Mouse (Mus musculus) MEL (cell line): ENCODE data around the gene Ccl26. TPM values are rescaled to one million over a fixed set of nuclear protein-coding genes. Genes with fewer than 3 reads are reported as not detected.

Source experiments
- DNase-seq: peaks from one replicate; pipeline ENCODE4 v3.0.0; 2011; ENCODE audit warnings: low read depth, low spot score
- H3K27ac ChIP-seq: 2 replicates; pipeline ENCODE4 v1.5.1; 2012; ENCODE audit warnings: low read depth, mild to moderate bottlenecking, control low read depth, low read length, moderate library complexity; ENCODE audit not compliant: control insufficient read depth
- H3K27me3 ChIP-seq, 2 experiments: fragments of 150-350 bp in 1 of 2; sonication (generic) in 1 of 2; 2 replicates each; pipeline ENCODE4 v1.6.1; 2012; ENCODE audit warnings: low read length in 2 of 2, mild to moderate bottlenecking in 2 of 2, improper control_type of control experiment in 1 of 2, moderate library complexity in 1 of 2; ENCODE audit not compliant: insufficient read depth in 2 of 2, control insufficient read depth in 1 of 2
- H3K36me3 ChIP-seq, 2 experiments: 2 replicates each; pipeline ENCODE4 v1.6.1; 2012 to 2014; ENCODE audit warnings: low read length in 2 of 2, improper control_type of control experiment in 1 of 2, inconsistent platforms in 1 of 2, mild to moderate bottlenecking in 1 of 2; ENCODE audit not compliant: insufficient read depth in 2 of 2, control insufficient read depth in 1 of 2
- H3K4me1 ChIP-seq, 2 experiments: fragments of 150-350 bp in 1 of 2; sonication (generic) in 1 of 2; 2 replicates each; pipeline ENCODE4 v1.6.1; 2012; ENCODE audit warnings: low read length in 2 of 2, improper control_type of control experiment in 1 of 2, mild to moderate bottlenecking in 1 of 2; ENCODE audit not compliant: insufficient read depth in 2 of 2, control insufficient read depth in 1 of 2
- H3K4me3 ChIP-seq, 2 experiments: fragments of 150-350 bp in 1 of 2; sonication (generic) in 1 of 2; 2 replicates each; pipeline ENCODE4 v1.5.1; 2012; ENCODE audit warnings: low read depth in 2 of 2, low read length in 2 of 2, mild to moderate bottlenecking in 2 of 2, moderate library complexity in 2 of 2, control low read depth in 1 of 2, improper control_type of control experiment in 1 of 2; ENCODE audit not compliant: control insufficient read depth in 1 of 2, insufficient read depth in 1 of 2
- H3K79me2 ChIP-seq: 2 replicates; pipeline ENCODE4 v1.6.1; 2012; ENCODE audit warnings: mild to moderate bottlenecking, low read length, moderate library complexity; ENCODE audit not compliant: control insufficient read depth, poor library complexity, insufficient read depth
- H3K9ac ChIP-seq: 2 replicates; pipeline ENCODE4 v1.6.1; 2012; ENCODE audit warnings: low read depth, mild to moderate bottlenecking, control low read depth, low read length, moderate library complexity; ENCODE audit not compliant: control insufficient read depth, poor library complexity, severe bottlenecking
- H3K9me3 ChIP-seq: fragments of 150-350 bp; sonication (generic); replicated peaks from 2 replicates; pipeline ENCODE4 v1.6.1; 2012; ENCODE audit warnings: mild to moderate bottlenecking, low read length, improper control_type of control experiment, moderate library complexity; ENCODE audit not compliant: insufficient read depth
- BHLHE40 ChIP-seq: IDR thresholded peaks from 2 replicates; pipeline ENCODE4 v1.6.1; 2012; ENCODE audit warnings: low read depth, mild to moderate bottlenecking, inconsistent platforms, low read length, improper control_type of control experiment, borderline replicate concordance
- CHD1 ChIP-seq: IDR thresholded peaks from 2 replicates; pipeline ENCODE4 v1.6.1; 2012; ENCODE audit warnings: low read depth, mild to moderate bottlenecking, inconsistent platforms, low read length, improper control_type of control experiment
- CHD2 ChIP-seq: IDR thresholded peaks from 2 replicates; pipeline ENCODE4 v1.6.1; 2011; ENCODE audit warnings: low read length, improper control_type of control experiment
- E2F4 ChIP-seq: IDR thresholded peaks from 2 replicates; pipeline ENCODE4 v1.6.1; 2011; ENCODE audit warnings: low read depth, low read length, improper control_type of control experiment, borderline replicate concordance
- ELF1 ChIP-seq: IDR thresholded peaks from 2 replicates; pipeline ENCODE4 v1.6.1; 2014; ENCODE audit warnings: low read depth, mild to moderate bottlenecking, inconsistent platforms, low read length, improper control_type of control experiment, moderate library complexity
- EP300 ChIP-seq, 2 experiments: IDR thresholded peaks; 2 replicates each; pipeline ENCODE4 v1.6.1; 2011; ENCODE audit warnings: improper control_type of control experiment in 2 of 2, low read length in 2 of 2, low read depth in 1 of 2, mild to moderate bottlenecking in 1 of 2
- ETS1 ChIP-seq: IDR thresholded peaks from 2 replicates; pipeline ENCODE4 v1.6.1; 2012; ENCODE audit warnings: low read depth, mild to moderate bottlenecking, inconsistent platforms, low read length, improper control_type of control experiment, moderate library complexity
- KAT2A ChIP-seq: conservative IDR thresholded peaks from 2 replicates; pipeline ENCODE4 v1.6.1; 2012; ENCODE audit warnings: low read depth, low read length, improper control_type of control experiment, inconsistent platforms
- MAFK ChIP-seq: IDR thresholded peaks from 2 replicates; pipeline ENCODE4 v1.6.1; 2011; ENCODE audit warnings: low read depth, mild to moderate bottlenecking, low read length, improper control_type of control experiment, borderline replicate concordance
- MAX ChIP-seq: IDR thresholded peaks from 2 replicates; pipeline ENCODE4 v1.6.1; 2011; ENCODE audit warnings: low read length, improper control_type of control experiment
- MAZ ChIP-seq: IDR thresholded peaks from 2 replicates; pipeline ENCODE4 v1.6.1; 2012; ENCODE audit warnings: low read depth, mild to moderate bottlenecking, inconsistent platforms, low read length, improper control_type of control experiment
- MXI1 ChIP-seq: IDR thresholded peaks from 2 replicates; pipeline ENCODE4 v1.6.1; 2011; ENCODE audit warnings: mild to moderate bottlenecking, low read depth, low read length, improper control_type of control experiment
- MYB ChIP-seq: IDR thresholded peaks from 2 replicates; pipeline ENCODE4 v1.6.1; 2011; ENCODE audit warnings: mild to moderate bottlenecking, low read depth, low read length, improper control_type of control experiment
- NELFE ChIP-seq: IDR thresholded peaks from 2 replicates; pipeline ENCODE4 v1.6.1; 2011; ENCODE audit warnings: low read depth, low read length, improper control_type of control experiment
- POLR2A ChIP-seq, 2 experiments: IDR thresholded peaks; 2 replicates each; pipeline ENCODE4 v1.6.1; 2011 to 2012; ENCODE audit warnings: low read length in 2 of 2, mild to moderate bottlenecking in 2 of 2, control low read depth in 1 of 2, improper control_type of control experiment in 1 of 2, low read depth in 1 of 2, moderate library complexity in 1 of 2; ENCODE audit not compliant: control insufficient read depth in 1 of 2, insufficient read depth in 1 of 2, poor library complexity in 1 of 2
- POLR2AphosphoS2 ChIP-seq: IDR thresholded peaks from 2 replicates; pipeline ENCODE4 v1.6.1; 2011; ENCODE audit warnings: low read length, improper control_type of control experiment
- POLR2AphosphoS5 ChIP-seq: IDR thresholded peaks from 2 replicates; pipeline ENCODE4 v1.6.1; 2012; ENCODE audit warnings: low read depth, borderline replicate concordance, mild to moderate bottlenecking, inconsistent platforms, low read length, moderate library complexity, mixed read lengths
- RCOR1 ChIP-seq: IDR thresholded peaks from 2 replicates; pipeline ENCODE4 v1.6.1; 2012; ENCODE audit warnings: low read depth, mild to moderate bottlenecking, inconsistent platforms, low read length, improper control_type of control experiment
- SIN3A ChIP-seq: IDR thresholded peaks from 2 replicates; pipeline ENCODE4 v1.6.1; 2012; ENCODE audit warnings: low read length, improper control_type of control experiment, inconsistent platforms
- SMC3 ChIP-seq: IDR thresholded peaks from 2 replicates; pipeline ENCODE4 v1.6.1; 2011; ENCODE audit warnings: low read depth, low read length, improper control_type of control experiment
- TAL1 ChIP-seq: IDR thresholded peaks from 2 replicates; pipeline ENCODE4 v1.6.1; 2012; ENCODE audit warnings: mild to moderate bottlenecking, inconsistent platforms, low read length, moderate library complexity, mixed read lengths
- TBP ChIP-seq: IDR thresholded peaks from 2 replicates; pipeline ENCODE4 v1.8.0; 2011; ENCODE audit warnings: low read depth, low read length, improper control_type of control experiment
- TCF12 ChIP-seq: IDR thresholded peaks from 2 replicates; pipeline ENCODE4 v1.6.1; 2014; ENCODE audit warnings: low read depth, mild to moderate bottlenecking, inconsistent platforms, low read length, improper control_type of control experiment, moderate library complexity
- USF2 ChIP-seq, 2 experiments: IDR thresholded peaks; 2 replicates each; pipeline ENCODE4 v1.6.1; 2011 to 2012; ENCODE audit warnings: improper control_type of control experiment in 2 of 2, low read length in 2 of 2, borderline replicate concordance in 1 of 2, inconsistent platforms in 1 of 2, low read depth in 1 of 2, mild to moderate bottlenecking in 1 of 2; ENCODE audit not compliant: insufficient read depth in 1 of 2
- ZC3H11A ChIP-seq: IDR thresholded peaks from 2 replicates; pipeline ENCODE4 v1.6.1; 2012; ENCODE audit warnings: low read depth, mild to moderate bottlenecking, inconsistent platforms, low read length, improper control_type of control experiment
- ZKSCAN1 ChIP-seq: IDR thresholded peaks from 2 replicates; pipeline ENCODE4 v1.6.1; 2012; ENCODE audit warnings: low read depth, mild to moderate bottlenecking, inconsistent platforms, low read length, improper control_type of control experiment, moderate library complexity
- ZMIZ1 ChIP-seq: IDR thresholded peaks from 2 replicates; pipeline ENCODE4 v1.6.1; 2012; ENCODE audit warnings: low read depth, mild to moderate bottlenecking, inconsistent platforms, low read length, improper control_type of control experiment, moderate library complexity
- polyA plus RNA-seq, 2 experiments: library from polyadenylated mRNA; stranded (reverse) in 1 of 2; unstranded in 1 of 2; fragments of >175 nt in 1 of 2; fragments of >200 nt in 1 of 2; gene quantifications; 2 replicates each; pipeline versions ENCODE4 v1.2.1 to v1.2.4; 2012; ENCODE audit warnings: low replicate concordance in 2 of 2, low read depth in 1 of 2; ENCODE audit not compliant: insufficient read length in 2 of 2, insufficient read depth in 1 of 2, missing spikeins in 1 of 2
- total RNA-seq: library from RNA; depleted of rRNA; stranded (reverse); fragments of 300-350 nt; gene quantifications from 2 replicates; pipeline ENCODE4 v1.2.3, GENCODE M21; 2012

The Ccl26 gene
- total and polyA plus RNA-seq, 3 experiments, result not detected

DNA sequence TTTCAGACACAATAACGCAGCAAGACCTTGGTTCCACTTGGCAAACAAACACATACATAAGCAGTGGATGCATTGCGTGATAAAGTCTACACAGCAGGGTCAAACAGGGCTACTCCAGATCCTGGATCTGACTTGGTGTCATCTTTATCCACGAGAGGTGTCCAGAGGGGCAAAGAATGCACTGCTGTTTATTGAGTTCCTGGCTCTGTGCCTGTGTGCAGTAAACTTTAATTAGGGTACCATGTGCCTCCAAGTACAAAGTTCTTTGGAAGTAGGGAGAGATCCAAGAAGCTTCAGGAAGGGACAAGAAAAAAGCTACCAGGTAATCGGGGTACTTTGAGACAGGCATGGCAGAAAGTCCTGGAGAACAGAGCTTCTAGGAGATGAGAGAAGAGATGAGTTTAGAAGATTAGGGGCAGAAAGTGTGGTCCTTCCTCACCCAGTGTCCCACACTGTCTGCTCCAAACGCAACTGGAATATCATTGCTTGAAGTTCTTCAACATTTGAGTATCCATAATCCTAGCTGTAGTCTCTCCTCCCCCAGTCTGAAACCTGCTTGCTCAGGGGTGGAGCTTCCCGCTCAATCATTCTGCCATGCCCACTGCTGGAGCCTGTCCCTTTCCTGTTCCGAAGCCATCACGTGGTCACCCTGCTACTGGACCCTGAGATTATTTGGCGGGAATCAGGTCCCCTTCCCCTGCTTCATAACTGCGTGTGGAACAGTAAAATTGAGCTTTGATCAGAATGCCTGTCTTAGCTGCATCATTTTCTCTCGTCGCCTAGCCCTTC is 26.8 kb upstream of the Ccl26 start:
- no peaks in the 10 kb centered on the region for H3K79me2 ChIP-seq

GRCm38 (mm10) chr5:135587764-135588163 is 24.4 kb upstream of the Ccl26 start:
- TF ChIP-seq USF2 (IDR thresholded peaks at IDR 0.05; ENCODE audit: borderline replicate concordance in 1 of 2, insufficient read depth in 1 of 2, low read depth in 1 of 2, low read length in 2 of 2) (no peak), ZKSCAN1 (no peak), ELF1 (no peak), ZC3H11A (no peak), CHD2 (no peak), TBP (no peak), EP300 (IDR thresholded peaks at IDR 0.05; ENCODE audit: low read depth in 1 of 2, low read length in 2 of 2) (no peak), POLR2AphosphoS5 (no peak), POLR2AphosphoS2 (no peak), ZMIZ1 (no peak), MAX (no peak), ETS1 (no peak), POLR2A (IDR thresholded peaks at IDR 0.05; ENCODE audit: control insufficient read depth in 1 of 2, insufficient read depth in 1 of 2, low read depth in 1 of 2, low read length in 2 of 2, poor library complexity in 1 of 2) (no peak), MAFK (no peak), MXI1 (no peak), MYB (no peak), BHLHE40 (no peak)
- TF ChIP-seq, all 39 proteins: peak for 0

More for the DNA sequence above, 26.8 kb upstream of the Ccl26 start:
- H3K4me1 ChIP-seq, result no peaks in the 10 kb centered on the region
- H3K27ac ChIP-seq, result no peak overlapping the region
- no peaks in the 10 kb centered on the region for H3K9me3 ChIP-seq
- no peak overlapping the region for H3K4me3 ChIP-seq
- no peaks in the 10 kb centered on the region for H3K36me3 ChIP-seq
- DNase-seq, result no peak
- peaks cover 0 to 3% of the 10 kb centered on the region in 2 experiments; a peak in 1 of 4 replicates for H3K27me3 ChIP-seq
- no peak overlapping the region for H3K9ac ChIP-seq
- TF ChIP-seq ELF1 (no peak), MAZ (no peak), SIN3A (no peak), POLR2AphosphoS2 (no peak), TAL1 (no peak), ZC3H11A (no peak), CHD2 (no peak), NELFE (no peak), MAX (no peak), USF2 (IDR thresholded peaks at IDR 0.05; ENCODE audit: borderline replicate concordance in 1 of 2, insufficient read depth in 1 of 2, low read depth in 1 of 2, low read length in 2 of 2) (no peak), RCOR1 (no peak), E2F4 (no peak), KAT2A (no peak), ZMIZ1 (no peak), CHD1 (no peak), SMC3 (no peak), ETS1 (no peak), MAFK (no peak), TCF12 (no peak)

More at GRCm38 (mm10) chr5:135587764-135588163, 24.4 kb upstream of the Ccl26 start:
- Histone ChIP-seq H3K9me3 (no peaks in the 10 kb centered on the region), H3K27me3 (no peaks in the 10 kb centered on the region; a peak in 1 of 4 replicates), H3K4me1 (no peaks in the 10 kb centered on the region), H3K36me3 (no peaks in the 10 kb centered on the region), H3K79me2 (no peaks in the 10 kb centered on the region), H3K9ac (no peak overlapping the region), H3K27ac (no peak overlapping the region), H3K4me3 (no peak overlapping the region)
- DNase-seq, result no peak
